Mouse (Mus musculus): Measurements from ENCODE around the gene Gtf3c4. TPM values are rescaled to one million over a fixed set of nuclear protein-coding genes. Genes with fewer than 3 reads are reported as not detected.

Gtf3c4 gene
- 3.3 and 3.9 TPM in 2 replicates for polyA plus RNA-seq (2015; fragmentation: Nextera tagmentation; extraction: Ambion mirVana)

DNA sequence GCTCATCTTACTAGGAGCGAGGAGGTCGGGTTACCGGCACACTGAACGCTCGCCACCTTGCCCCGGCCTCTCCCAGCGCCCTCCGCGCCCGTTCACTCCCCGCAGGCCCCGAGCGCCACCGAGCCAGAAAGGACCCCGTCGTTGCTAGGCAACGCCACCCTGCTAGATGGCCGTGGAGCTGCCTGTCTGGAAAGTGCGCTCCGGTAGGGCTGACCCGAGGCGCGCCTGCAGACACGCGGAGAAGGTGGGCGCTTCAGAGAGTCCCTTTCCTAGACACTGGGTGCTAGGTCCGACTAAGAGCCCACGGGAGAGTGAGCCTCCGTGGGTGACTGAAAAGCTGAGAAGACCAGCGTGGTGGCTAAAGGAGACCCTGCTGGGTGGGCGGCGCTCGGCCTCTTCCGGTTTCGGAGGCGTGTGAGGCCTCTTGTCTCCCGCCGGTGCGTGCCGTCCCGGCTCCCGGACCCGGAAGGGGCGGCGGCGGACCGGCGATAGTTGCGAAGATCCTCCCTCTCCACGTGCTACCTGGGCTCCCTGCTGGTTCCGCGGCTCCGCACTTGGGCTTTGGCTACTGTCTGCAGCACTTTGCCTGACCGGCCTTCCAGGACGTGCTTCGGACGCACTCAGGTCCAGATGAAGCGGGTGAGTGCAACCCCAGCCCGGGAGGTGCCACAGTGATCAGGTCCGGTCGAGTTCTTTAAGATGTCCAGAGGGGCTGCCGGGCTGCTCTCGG, at the start of gene Gtf3c4, which contains the start of gene Ddx31:
Gene Gtf3c4 (minus strand): TSS at position 139 of the 730 bp plus-strand sequence.
Gene Ddx31 (plus strand): TSS at position 185 of the 730 bp plus-strand sequence.
- WGBS = under 1% methylated on average over 54 of the region's 63 CpGs
- peak within 1 kb of the TSS; percentile 94 for H3K4me2 ChIP-seq (replicated peaks; ENCODE audit: low read depth)
- H3K9me3 ChIP-seq (ENCODE audit: control insufficient read depth, low read length) = no peaks in the 10 kb centered on the region
- H3K4me3 ChIP-seq (ENCODE audit: low read depth, low read length) = peak within 1 kb of the TSS; percentile 92
- H3K27ac ChIP-seq (replicated peaks) = peak within 1 kb of the TSS; percentile 90
- DNase-seq (ENCODE audit: low spot score) (peak; percentile 95), ATAC-seq (ENCODE audit: low FRiP score, low TSS enrichment) (peak; percentile 95)
- no peaks in the 10 kb centered on the region; the same call in 1 of the 2 replicates for H3K36me3 ChIP-seq (ENCODE audit: control insufficient read depth, insufficient read depth, low read length)
- no peaks in the 10 kb centered on the region for H3K27me3 ChIP-seq (ENCODE audit: control insufficient read depth, insufficient read depth, low read length)
- peak within 1 kb of the TSS; percentile 88 for H3K9ac ChIP-seq (ENCODE audit: low read length)
- peak; percentile 3; the same call in 1 of the 2 replicates for TF ChIP-seq CTCF (IDR thresholded peaks at IDR 0.05; ENCODE audit: low read depth)
- peak; percentile 93 for TF ChIP-seq EP300 (optimal IDR thresholded peaks at IDR 0.05)
- peaks cover 2% of the 10 kb centered on the region; the same call in 1 of the 2 replicates for H3K4me1 ChIP-seq (replicated peaks; ENCODE audit: control insufficient read depth, insufficient read depth)

DNA sequence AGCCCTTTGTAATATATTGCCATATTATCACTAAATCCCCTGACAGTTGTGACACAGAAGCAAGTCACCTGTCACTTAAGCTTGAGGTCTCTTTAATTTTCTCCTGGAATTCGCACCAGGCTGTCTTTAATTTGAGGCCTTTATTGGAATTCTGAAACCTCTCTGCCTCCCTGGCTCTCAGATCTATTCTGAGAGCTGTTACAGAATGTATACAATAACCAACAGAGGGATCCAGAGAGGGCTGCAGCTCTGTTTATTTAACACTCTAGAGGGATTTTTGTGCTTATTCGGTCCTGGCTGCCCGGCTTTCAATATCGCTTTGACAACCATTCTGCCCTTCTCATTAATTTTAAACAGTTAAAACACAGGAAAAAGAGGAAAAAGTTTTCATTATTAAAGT, 44.8 kb upstream of the Gtf3c4 start:
- 33% methylated on average over 4 of the region's 4 CpGs for WGBS
- Histone ChIP-seq H3K4me2 (replicated peaks; ENCODE audit: low read depth) (no peak overlapping the region), H3K36me3 (ENCODE audit: control insufficient read depth, insufficient read depth, low read length) (peaks cover 10% of the 10 kb centered on the region; the same call in 1 of the 2 replicates), H3K4me1 (replicated peaks; ENCODE audit: control insufficient read depth, insufficient read depth) (no peaks in the 10 kb centered on the region; the same call in 1 of the 2 replicates), H3K4me3 (ENCODE audit: low read depth, low read length) (no peak overlapping the region), H3K9me3 (ENCODE audit: control insufficient read depth, low read length) (no peaks in the 10 kb centered on the region), H3K27ac (replicated peaks) (no peak overlapping the region), H3K9ac (ENCODE audit: low read length) (0 out of 2 replicates have a peak overlapping the region, but pooled peaks have one; percentile 13), H3K27me3 (ENCODE audit: control insufficient read depth, insufficient read depth, low read length) (no peaks in the 10 kb centered on the region)
- DNase-seq (ENCODE audit: low spot score) (no peak), ATAC-seq (ENCODE audit: low FRiP score, low TSS enrichment) (no peak)
- TF ChIP-seq CTCF (IDR thresholded peaks at IDR 0.05; ENCODE audit: low read depth) = no peak; the same call in 1 of the 2 replicates
- no peak for TF ChIP-seq EP300 (optimal IDR thresholded peaks at IDR 0.05)

GRCm38 (mm10) chr2:28882826-28883485, 42.8 kb upstream of the Gtf3c4 start:
- 63% methylated on average over 6 of the region's 6 CpGs for WGBS

GRCm38 (mm10) chr2:28882047-28882446, 41.9 kb upstream of the Gtf3c4 start:
- 66% methylated on average over 3 of the region's 3 CpGs for WGBS
- no peaks in the 10 kb centered on the region for H3K27me3 ChIP-seq (ENCODE audit: control insufficient read depth, insufficient read depth, low read length)
- TF ChIP-seq EP300 (optimal IDR thresholded peaks at IDR 0.05) (no peak), CTCF (IDR thresholded peaks at IDR 0.05; ENCODE audit: low read depth) (no peak)
- H3K4me1 ChIP-seq (replicated peaks; ENCODE audit: control insufficient read depth, insufficient read depth) = no peaks in the 10 kb centered on the region; the same call in 1 of the 2 replicates
- DNase-seq (ENCODE audit: low spot score) = no peak
- H3K27ac ChIP-seq (replicated peaks) = no peak overlapping the region
- no peaks in the 10 kb centered on the region for H3K9me3 ChIP-seq (ENCODE audit: control insufficient read depth, low read length)
- H3K9ac ChIP-seq (ENCODE audit: low read length) = no peak overlapping the region
- no peak overlapping the region for H3K4me2 ChIP-seq (replicated peaks; ENCODE audit: low read depth)
- H3K4me3 ChIP-seq (ENCODE audit: low read depth, low read length) = no peak overlapping the region
- no peak for ATAC-seq (ENCODE audit: low FRiP score, low TSS enrichment)
- H3K36me3 ChIP-seq (ENCODE audit: control insufficient read depth, insufficient read depth, low read length) = peaks cover 10% of the 10 kb centered on the region; the same call in 1 of the 2 replicates

More at GRCm38 (mm10) chr2:28882826-28883485, 42.8 kb upstream of the Gtf3c4 start:
- no peak overlapping the region for H3K4me3 ChIP-seq (ENCODE audit: low read depth, low read length)
- H3K9ac ChIP-seq (ENCODE audit: low read length) = no peak overlapping the region
- no peaks in the 10 kb centered on the region; the same call in 1 of the 2 replicates for H3K4me1 ChIP-seq (replicated peaks; ENCODE audit: control insufficient read depth, insufficient read depth)
- H3K4me2 ChIP-seq (replicated peaks; ENCODE audit: low read depth) = no peak overlapping the region
- no peak for ATAC-seq (ENCODE audit: low FRiP score, low TSS enrichment)
- no peak for DNase-seq (ENCODE audit: low spot score)
- H3K36me3 ChIP-seq (ENCODE audit: control insufficient read depth, insufficient read depth, low read length) = peaks cover 7% of the 10 kb centered on the region; the same call in 1 of the 2 replicates
- no peak for TF ChIP-seq CTCF (IDR thresholded peaks at IDR 0.05; ENCODE audit: low read depth)
- no peak overlapping the region for H3K27ac ChIP-seq (replicated peaks)
- no peaks in the 10 kb centered on the region for H3K27me3 ChIP-seq (ENCODE audit: control insufficient read depth, insufficient read depth, low read length)
- H3K9me3 ChIP-seq (ENCODE audit: control insufficient read depth, low read length) = no peaks in the 10 kb centered on the region

DNA sequence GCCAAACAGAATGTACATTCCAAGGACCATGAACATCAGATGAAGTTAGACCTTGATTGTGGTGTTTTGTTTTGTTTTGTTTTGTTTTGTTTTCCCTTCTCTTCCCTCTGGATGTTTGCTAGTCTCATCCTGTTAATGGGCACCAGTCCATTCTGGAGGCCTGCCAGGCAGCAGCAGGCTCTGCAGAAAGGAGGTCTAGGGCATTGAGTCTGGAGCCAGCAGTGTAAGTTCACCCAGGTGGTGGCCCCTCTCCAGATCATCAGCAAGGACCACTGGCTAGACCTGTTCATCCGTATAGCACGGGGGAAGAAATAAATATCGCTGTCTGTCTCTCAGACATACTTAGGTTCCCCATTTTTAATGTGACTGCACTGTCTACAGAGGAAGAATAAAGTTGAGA, 41.1 kb upstream of the Gtf3c4 start:
- Histone ChIP-seq H3K9ac (ENCODE audit: low read length) (no peak overlapping the region), H3K9me3 (ENCODE audit: control insufficient read depth, low read length) (no peaks in the 10 kb centered on the region), H3K27ac (replicated peaks) (no peak overlapping the region), H3K27me3 (ENCODE audit: control insufficient read depth, insufficient read depth, low read length) (no peaks in the 10 kb centered on the region), H3K36me3 (ENCODE audit: control insufficient read depth, insufficient read depth, low read length) (peaks cover 10% of the 10 kb centered on the region; the same call in 1 of the 2 replicates), H3K4me3 (ENCODE audit: low read depth, low read length) (no peak overlapping the region), H3K4me1 (replicated peaks; ENCODE audit: control insufficient read depth, insufficient read depth) (no peaks in the 10 kb centered on the region; the same call in 1 of the 2 replicates), H3K4me2 (replicated peaks; ENCODE audit: low read depth) (no peak overlapping the region)
- ATAC-seq (ENCODE audit: low FRiP score, low TSS enrichment) = no peak
- TF ChIP-seq EP300 (optimal IDR thresholded peaks at IDR 0.05) = no peak
- TF ChIP-seq CTCF (IDR thresholded peaks at IDR 0.05; ENCODE audit: low read depth) = no peak
- no peak for DNase-seq (ENCODE audit: low spot score)
- 89% methylated on average over 3 of the region's 3 CpGs for WGBS

Measured in stomach, postnatal 0 days (tissue).